Mouse (Mus musculus): ENCODE data around the gene Pacsin2.

- no peak for TF ChIP-seq CTCF (IDR thresholded peaks at IDR 0.05; ENCODE audit: low read depth)
- no peak for TF ChIP-seq EP300 (IDR thresholded peaks at IDR 0.05; ENCODE audit: low read depth)
These were observed 12.1 kb downstream of the Pacsin2 start for GRCm38 (mm10) chr15:83452219-83452760.

All from liver, postnatal 0 days (tissue).